Mouse (Mus musculus) lung, embryonic 14.5 days (tissue): ENCODE data around the gene Lingo1. TPM values are rescaled to one million over a fixed set of nuclear protein-coding genes. Genes with fewer than 3 reads are reported as not detected.

Experiments
- ATAC-seq: fragments of 200-750 bp; cut with Nextera tagmentation; 2 replicates; pipeline ENCODE4 v1.8.0; 2017; ENCODE audit warnings: mild to moderate bottlenecking, moderate TSS enrichment, moderate library complexity; ENCODE audit not compliant: insufficient read depth
- DNase-seq: peaks from one replicate; pipeline ENCODE4 v3.0.0-alpha.2; 2015
- H3K27ac ChIP-seq: fragments of 300-500 bp; sonication (generic); 2 replicates; pipeline ENCODE4 v1.5.1; 2014; ENCODE audit warnings: low read depth, mild to moderate bottlenecking, moderate library complexity
- H3K27me3 ChIP-seq: fragments of 300-500 bp; sonication (generic); 2 replicates; pipeline ENCODE4 v1.6.1; 2014; ENCODE audit warnings: low read length, control low read depth; ENCODE audit not compliant: insufficient read depth
- H3K36me3 ChIP-seq: fragments of 300-500 bp; sonication (generic); 2 replicates; pipeline ENCODE4 v1.6.1; 2014; ENCODE audit warnings: control low read depth; ENCODE audit not compliant: insufficient read depth
- H3K4me1 ChIP-seq: fragments of 300-500 bp; sonication (generic); 2 replicates; pipeline ENCODE4 v1.6.1; 2014; ENCODE audit warnings: antibody characterized with exemption, control low read depth; ENCODE audit not compliant: insufficient read depth
- H3K4me2 ChIP-seq: fragments of 300-500 bp; sonication (generic); 2 replicates; pipeline ENCODE4 v1.6.1; 2014; ENCODE audit warnings: mild to moderate bottlenecking
- H3K4me3 ChIP-seq: fragments of 300-500 bp; sonication (generic); 2 replicates; pipeline ENCODE4 v1.5.1; 2014; ENCODE audit warnings: low read depth, low read length
- H3K9ac ChIP-seq: fragments of 300-500 bp; sonication (generic); 2 replicates; pipeline ENCODE4 v1.6.1; 2014
- H3K9me3 ChIP-seq: fragments of 300-500 bp; sonication (generic); 2 replicates; pipeline ENCODE4 v1.6.1; 2016; ENCODE audit warnings: low read depth, low read length, control low read depth
- CTCF ChIP-seq: IDR thresholded peaks from 2 replicates; pipeline ENCODE4 v1.5.1; 2016; ENCODE audit warnings: antibody characterized with exemption, low read depth
- whole genome bisulfite sequencing: fragments of 180-500 bp; shearing (Covaris S2); extraction: QIAGEN DNeasy Blood & Tissue Kit; methylation state at CpG from one replicate; pipeline ENCODE4 v1.1.7; 2014; 5-methylcytosine and 5-hydroxymethylcytosine counted together
- polyA plus RNA-seq: library from polyadenylated mRNA; unstranded; fragments of >200 nt; fragmentation: Nextera tagmentation; extraction: Ambion mirVana; gene quantifications from 2 replicates; pipeline ENCODE4 v1.2.1, GENCODE M21; 2014

Lingo1 gene
- polyA plus RNA-seq, 1 experiment from 2014 or later: 4.8 TPM

DNA sequence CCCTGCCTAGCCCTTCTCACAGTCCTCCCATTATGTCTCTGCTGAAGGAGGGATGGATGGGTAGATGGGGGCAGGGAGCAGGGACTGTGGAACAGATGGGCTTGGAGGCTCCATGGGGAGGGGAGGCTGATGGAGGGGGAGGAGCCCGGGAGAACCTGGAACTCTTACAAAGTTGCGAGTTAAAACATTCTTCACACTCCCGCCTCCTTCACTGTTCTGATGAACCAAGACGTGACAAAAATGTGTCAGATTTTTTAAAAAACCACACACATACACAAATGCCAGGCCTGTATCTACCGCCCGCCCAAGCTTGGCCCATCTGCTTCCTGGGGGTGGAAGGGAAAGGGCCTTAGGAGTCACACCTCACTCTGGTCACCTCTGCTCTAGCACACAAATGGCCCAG is 138.3 kb downstream of the Lingo1 start:
- DNase-seq: no peak
- no peak for ATAC-seq
- H3K9ac ChIP-seq: no peak overlapping the region
- H3K4me1 ChIP-seq: no peaks in the 10 kb centered on the region
- H3K36me3 ChIP-seq: no peaks in the 10 kb centered on the region
- H3K27me3 ChIP-seq: no peaks in the 10 kb centered on the region
- H3K4me3 ChIP-seq: no peak overlapping the region
- no peak overlapping the region for H3K27ac ChIP-seq
- WGBS: 50% methylated on average over 6 of the region's 6 CpGs
- H3K9me3 ChIP-seq: no peaks in the 10 kb centered on the region
- TF ChIP-seq CTCF: no peak
- no peak overlapping the region for H3K4me2 ChIP-seq

DNA sequence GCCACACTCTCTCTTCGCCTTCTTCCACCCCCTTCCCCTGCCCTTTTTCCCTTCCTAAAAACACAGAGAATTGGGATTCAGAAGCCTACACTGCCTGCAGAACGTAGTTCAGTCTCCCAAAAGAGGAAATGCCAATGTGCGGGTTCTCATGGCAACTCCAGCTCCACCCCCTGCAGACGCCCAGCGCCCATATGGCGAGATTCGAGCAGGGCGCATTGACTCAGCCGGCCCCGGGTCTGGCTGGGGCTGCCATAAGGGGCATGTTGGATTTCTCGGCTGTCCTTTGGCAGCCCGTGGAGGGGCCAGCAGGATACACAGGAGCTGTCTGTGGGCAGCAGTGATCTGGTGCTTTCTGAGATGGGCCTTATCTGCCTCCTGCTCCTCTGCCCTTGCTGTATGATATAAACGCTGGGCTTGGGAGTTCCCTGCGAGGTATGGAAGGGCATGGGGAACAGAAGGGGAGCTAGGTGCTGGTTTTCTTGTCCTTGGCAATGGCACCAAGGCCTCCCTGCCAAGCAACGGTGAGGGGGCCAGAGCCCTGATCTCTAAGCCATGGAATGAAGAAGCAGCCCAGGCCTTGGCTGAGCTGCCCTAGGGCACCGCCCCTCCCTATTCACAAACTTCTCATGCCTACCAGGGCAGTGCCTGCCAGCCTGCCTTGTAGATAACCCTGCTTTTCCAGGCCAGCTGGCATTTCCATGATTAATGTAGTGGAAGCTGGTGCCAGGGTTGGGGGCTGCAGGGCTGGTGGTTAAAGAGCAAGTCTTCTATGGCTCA is 139.3 kb downstream of the Lingo1 start:
- Histone ChIP-seq H3K4me3 (no peak overlapping the region), H3K9ac (no peak overlapping the region), H3K9me3 (no peaks in the 10 kb centered on the region), H3K36me3 (no peaks in the 10 kb centered on the region), H3K4me2 (peak overlapping the region; percentile 26; the same call in 1 of the 2 replicates), H3K4me1 (no peaks in the 10 kb centered on the region), H3K27me3 (no peaks in the 10 kb centered on the region), H3K27ac (no peak overlapping the region)
- 40% methylated on average over 16 of the region's 16 CpGs for WGBS
- TF ChIP-seq CTCF: no peak
- ATAC-seq: no peak
- DNase-seq: peak; percentile 31

DNA sequence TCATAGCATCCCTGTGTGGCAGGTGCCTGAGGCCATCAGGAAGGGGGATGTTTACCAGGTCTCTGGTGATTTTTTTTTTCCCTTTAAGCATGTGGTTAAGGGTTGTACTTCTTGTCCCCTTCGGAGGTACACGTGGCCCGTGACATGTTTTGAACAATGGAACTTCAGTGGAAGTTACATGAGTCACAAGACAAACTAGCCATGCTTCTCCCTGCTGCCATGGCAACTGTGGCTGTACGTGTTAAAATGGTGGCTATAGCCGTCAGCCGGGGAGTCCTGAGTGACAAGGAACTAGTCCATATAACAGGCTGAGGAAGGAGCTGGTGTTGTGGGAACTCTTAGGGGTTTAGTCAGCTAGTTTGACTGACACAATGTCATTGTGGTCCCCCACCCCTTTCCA is 141.1 kb downstream of the Lingo1 start:
- 53% methylated on average over 6 of the region's 6 CpGs for WGBS
- Histone ChIP-seq H3K9me3 (no peaks in the 10 kb centered on the region), H3K4me1 (no peaks in the 10 kb centered on the region), H3K27me3 (no peaks in the 10 kb centered on the region), H3K36me3 (no peaks in the 10 kb centered on the region), H3K27ac (no peak overlapping the region), H3K9ac (no peak overlapping the region), H3K4me3 (no peak overlapping the region), H3K4me2 (no peak overlapping the region)
- no peak for TF ChIP-seq CTCF
- DNase-seq (peak; percentile 28), ATAC-seq (no peak)

DNA sequence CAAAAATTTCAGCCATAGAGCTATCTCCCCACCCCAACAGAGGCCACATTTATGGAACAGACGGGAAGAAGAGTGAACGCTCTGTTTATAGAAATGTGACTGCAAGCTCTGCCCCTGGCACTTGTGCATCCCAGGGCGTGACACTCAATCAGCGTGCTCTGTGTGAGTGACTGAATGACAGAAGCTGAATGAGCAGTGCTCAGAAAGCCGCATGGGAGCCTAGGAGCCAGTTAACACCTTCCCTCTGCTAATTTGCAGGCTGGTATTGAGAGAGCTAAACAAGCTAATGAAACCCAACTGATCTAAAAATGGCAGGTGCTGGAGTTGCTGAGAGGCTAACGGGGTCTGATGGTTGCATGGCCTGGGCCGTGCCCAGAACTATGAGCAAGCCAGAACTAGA is 143.7 kb downstream of the Lingo1 start:
- Histone ChIP-seq H3K27ac (no peak overlapping the region), H3K36me3 (no peaks in the 10 kb centered on the region), H3K9me3 (no peaks in the 10 kb centered on the region), H3K27me3 (no peaks in the 10 kb centered on the region), H3K4me3 (no peak overlapping the region), H3K9ac (no peak overlapping the region), H3K4me2 (no peak overlapping the region), H3K4me1 (no peaks in the 10 kb centered on the region)
- DNase-seq (no peak), ATAC-seq (no peak)
- TF ChIP-seq CTCF: no peak
- 62% methylated on average over 7 of the region's 7 CpGs for WGBS

DNA sequence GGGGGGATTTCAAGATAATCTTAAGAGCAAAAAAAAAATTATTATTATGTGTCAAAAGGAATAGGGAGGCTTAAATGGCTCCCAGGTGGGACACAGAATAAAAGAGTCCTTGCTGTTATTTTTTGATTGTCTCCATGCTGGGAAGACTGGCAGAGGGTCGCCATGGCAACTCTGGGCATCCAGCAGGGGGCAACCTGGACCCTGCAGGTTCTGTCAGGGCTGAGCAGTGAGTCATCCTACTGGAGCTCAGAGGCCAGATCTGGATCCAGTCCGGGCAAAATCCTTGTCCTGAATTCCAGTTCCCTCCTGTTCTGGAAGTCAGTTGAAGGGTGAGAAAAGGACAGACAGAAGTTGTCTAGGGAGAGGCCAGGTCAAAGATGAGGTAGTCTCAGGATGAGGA is 144.7 kb downstream of the Lingo1 start:
- 29% methylated on average over 2 of the region's 2 CpGs for WGBS
- Histone ChIP-seq H3K27ac (no peak overlapping the region), H3K9me3 (no peaks in the 10 kb centered on the region), H3K4me3 (no peak overlapping the region), H3K9ac (no peak overlapping the region), H3K27me3 (no peaks in the 10 kb centered on the region), H3K36me3 (no peaks in the 10 kb centered on the region), H3K4me1 (no peaks in the 10 kb centered on the region), H3K4me2 (no peak overlapping the region)
- ATAC-seq (no peak), DNase-seq (no peak)
- peak; percentile 23; the same call in 1 of the 2 replicates for TF ChIP-seq CTCF

DNA sequence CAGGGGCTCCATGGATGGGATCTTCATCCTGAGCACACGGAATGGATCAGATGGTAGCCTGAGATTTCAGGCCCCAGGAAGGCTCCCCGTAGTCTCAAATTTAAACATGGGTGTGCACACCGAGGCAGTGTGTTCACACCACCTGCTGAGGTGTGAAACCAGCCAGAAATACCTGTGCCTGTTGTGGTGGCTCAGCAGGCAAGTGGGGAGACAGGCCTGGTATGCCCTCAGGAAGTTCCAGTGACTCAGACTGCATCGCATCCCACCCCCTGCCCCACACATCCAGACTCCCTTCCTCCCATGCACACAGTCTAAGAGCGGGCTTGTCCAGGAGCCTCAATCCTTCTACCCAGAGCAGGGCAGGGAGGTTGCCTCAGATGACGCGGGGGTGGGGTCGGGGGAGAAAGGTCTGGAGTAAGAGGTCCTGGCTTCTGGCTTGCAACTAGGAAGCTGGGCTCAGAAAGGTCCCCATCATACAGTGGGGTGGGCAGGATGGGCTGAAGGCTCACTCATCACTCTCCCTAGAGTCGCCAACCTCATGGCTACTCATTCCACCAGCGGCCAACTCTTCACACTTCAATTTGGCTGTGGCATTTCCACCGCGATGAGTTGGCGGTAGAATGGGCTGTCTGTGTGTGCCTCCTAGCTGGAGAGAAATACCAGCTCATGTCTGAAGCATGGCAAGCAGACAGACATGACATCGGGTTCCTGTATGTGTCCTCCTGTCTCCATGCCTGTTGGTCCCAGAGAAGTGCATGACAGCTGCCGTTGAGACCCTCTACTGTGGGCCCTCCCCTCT is 149.8 kb downstream of the Lingo1 start:
- H3K27ac ChIP-seq: no peak overlapping the region
- WGBS: 79% methylated on average over 15 of the region's 15 CpGs
- H3K4me2 ChIP-seq: no peak overlapping the region
- no peak for ATAC-seq
- no peaks in the 10 kb centered on the region for H3K4me1 ChIP-seq
- H3K27me3 ChIP-seq: no peaks in the 10 kb centered on the region
- H3K9me3 ChIP-seq: no peaks in the 10 kb centered on the region
- TF ChIP-seq CTCF: no peak
- H3K36me3 ChIP-seq: no peaks in the 10 kb centered on the region
- DNase-seq: no peak
- H3K4me3 ChIP-seq: no peak overlapping the region
- H3K9ac ChIP-seq: no peak overlapping the region

DNA sequence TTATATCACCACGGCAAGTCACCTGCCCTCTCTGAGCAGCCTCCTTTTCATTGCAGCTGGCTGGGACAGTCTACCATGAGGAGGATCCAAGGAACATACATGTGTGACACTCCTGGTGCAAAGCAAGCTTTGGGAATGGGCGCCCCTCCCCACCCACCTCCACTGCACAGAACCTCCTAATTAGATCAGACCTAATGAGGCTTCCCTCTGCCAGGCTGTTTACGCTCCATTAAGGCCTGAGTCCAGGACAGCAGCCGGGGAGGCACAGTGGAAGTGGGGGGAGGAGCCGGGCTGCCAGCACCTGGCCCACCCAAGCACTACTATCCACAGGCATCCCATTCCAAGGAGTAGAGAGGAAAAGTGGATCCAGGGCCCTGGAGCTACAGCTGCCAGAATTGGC is 152.8 kb downstream of the Lingo1 start:
- Histone ChIP-seq H3K4me2 (no peak overlapping the region), H3K36me3 (no peaks in the 10 kb centered on the region), H3K4me3 (no peak overlapping the region), H3K9ac (no peak overlapping the region), H3K27ac (no peak overlapping the region), H3K9me3 (no peaks in the 10 kb centered on the region), H3K27me3 (0 out of 2 replicates have a peak, but pooled peaks cover 4% of the 10 kb centered on the region), H3K4me1 (no peaks in the 10 kb centered on the region)
- WGBS: 54% methylated on average over 5 of the region's 5 CpGs
- ATAC-seq (no peak), DNase-seq (no peak)
- TF ChIP-seq CTCF: no peak
